Mouse (Mus musculus): ENCODE data around the gene Rhebl1. TPM values are rescaled to one million over a fixed set of nuclear protein-coding genes. Genes with fewer than 3 reads are reported as not detected.
"Not testable (repeated sequence)": the region's sequence is repeated elsewhere in the genome, so short reads cannot be mapped to it uniquely, and the experiment has no call there.

Rhebl1 gene
- polyA plus RNA-seq (2016; fragmentation: Nextera tagmentation; extraction: Ambion mirVana) = 4.3 and 6.1 TPM in 2 replicates

DNA sequence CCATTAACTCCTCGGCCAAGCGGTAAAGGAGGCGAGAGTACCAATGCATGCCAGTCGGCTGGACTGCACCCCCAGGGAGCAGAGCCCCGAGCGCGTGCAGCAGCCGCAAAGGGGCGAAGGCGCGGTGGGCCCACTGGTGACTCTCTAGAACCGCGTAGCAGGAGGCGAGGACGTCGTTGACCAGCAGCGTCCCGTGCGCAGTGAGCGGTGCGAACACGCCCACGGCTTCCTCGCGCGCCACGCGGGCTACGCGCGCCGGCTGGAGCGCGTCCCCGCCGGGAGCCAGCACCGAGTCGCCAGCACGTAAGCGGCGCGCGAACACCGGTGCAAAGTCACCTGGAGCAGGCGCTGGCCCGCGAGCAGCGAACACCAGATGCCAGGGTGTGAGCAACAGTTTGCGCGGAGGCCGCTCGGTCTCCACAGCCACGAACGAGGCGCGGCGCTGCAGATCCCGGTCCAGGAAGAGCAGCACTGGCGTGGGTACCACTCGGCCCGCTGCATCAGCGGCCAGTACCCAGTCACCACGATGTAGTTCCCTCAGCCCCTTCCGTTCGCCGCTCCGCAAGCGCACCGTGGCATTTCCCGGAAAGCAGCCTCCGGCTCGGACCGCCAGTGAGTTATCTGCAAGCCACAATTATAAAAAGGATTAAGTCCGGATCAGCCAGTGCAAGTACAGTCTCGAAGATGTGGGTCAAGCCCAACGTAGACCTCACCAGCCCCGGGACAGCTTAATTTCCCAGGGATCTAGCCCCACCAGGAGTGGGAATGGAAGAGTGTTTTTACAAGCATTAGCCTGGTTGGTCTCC is at the start of gene Rhebl1:
Rhebl1 (minus strand) TSS at position 601 of the 806 bp plus-strand sequence.
- WGBS = 1% methylated on average over 77 of the region's 77 CpGs
- peak within 1 kb of the TSS; percentile 51; the same call in 1 of the 2 replicates for H3K27ac ChIP-seq (ENCODE audit: poor library complexity, severe bottlenecking)
- peak within 1 kb of the TSS; percentile 95 for H3K4me2 ChIP-seq

DNA sequence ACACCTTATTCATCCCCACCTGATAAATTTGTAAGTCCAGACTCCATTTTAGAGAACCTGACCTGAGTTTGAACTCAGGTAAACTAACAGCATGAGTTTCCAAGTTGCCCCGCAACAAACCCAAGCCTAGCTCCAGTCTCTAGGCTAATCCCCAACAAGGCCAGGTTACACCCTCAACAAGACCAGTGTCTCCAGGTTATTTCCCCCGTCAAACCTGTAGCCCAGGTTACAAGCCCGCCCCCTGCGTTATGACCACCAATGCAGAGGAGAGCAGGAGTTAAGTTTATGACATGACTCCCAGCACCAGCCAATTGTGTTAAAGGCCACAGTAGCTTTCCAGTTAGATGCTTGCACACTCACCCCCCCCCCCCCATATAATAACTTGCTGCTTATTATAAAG is 48.8 kb upstream of the Rhebl1 start:
- H3K9me3 ChIP-seq (replicated peaks) = peaks cover 7% of the 10 kb centered on the region; the same call in 1 of the 2 replicates
- H3K27ac ChIP-seq (ENCODE audit: poor library complexity, severe bottlenecking) = no peak overlapping the region
- no peak for ATAC-seq (ENCODE audit: insufficient number of reproducible peaks, low FRiP score)
- H3K9ac ChIP-seq = no peak overlapping the region
- H3K36me3 ChIP-seq = 0 out of 2 replicates have a peak, but pooled peaks cover 3% of the 10 kb centered on the region
- 65% methylated on average over 4 of the region's 4 CpGs for WGBS
- no peak overlapping the region for H3K4me3 ChIP-seq
- no peak overlapping the region for H3K4me2 ChIP-seq
- no peaks in the 10 kb centered on the region for H3K4me1 ChIP-seq (replicated peaks)
- H3K27me3 ChIP-seq (replicated peaks) = no peaks in the 10 kb centered on the region

More for the DNA sequence above, at the start of gene Rhebl1:
- Histone ChIP-seq H3K27me3 (replicated peaks) (peaks cover 70% of the 10 kb centered on the region), H3K9me3 (replicated peaks) (no peaks in the 10 kb centered on the region), H3K9ac (peak within 1 kb of the TSS; percentile 64), H3K4me3 (peak within 1 kb of the TSS; percentile 59), H3K4me1 (replicated peaks) (peaks cover 49% of the 10 kb centered on the region), H3K36me3 (no peaks in the 10 kb centered on the region)
- no peak for ATAC-seq (ENCODE audit: insufficient number of reproducible peaks, low FRiP score)

DNA sequence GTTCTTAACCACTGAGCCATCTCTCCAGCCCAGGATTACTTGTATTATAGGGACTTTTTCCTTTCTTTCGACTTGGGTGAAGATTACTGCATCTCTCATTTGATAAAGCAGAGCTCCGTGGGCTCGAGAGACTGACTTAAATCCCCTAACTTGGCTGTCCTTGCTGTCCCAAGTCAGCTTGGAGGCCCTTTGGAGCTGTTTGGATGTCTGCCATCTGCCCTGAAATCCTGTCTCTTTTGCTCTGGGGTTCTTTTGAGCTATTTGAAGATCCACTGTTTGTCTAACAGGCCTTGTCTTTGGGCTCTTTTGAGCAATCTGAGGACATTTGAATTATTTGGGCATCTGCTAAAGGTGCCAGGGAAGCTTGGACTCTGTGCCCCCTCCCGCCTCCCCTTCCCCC is 47.7 kb upstream of the Rhebl1 start:
- Histone ChIP-seq H3K27ac (ENCODE audit: poor library complexity, severe bottlenecking) (no peak overlapping the region), H3K9ac (no peak overlapping the region), H3K4me1 (replicated peaks) (no peaks in the 10 kb centered on the region), H3K36me3 (0 out of 2 replicates have a peak, but pooled peaks cover 3% of the 10 kb centered on the region), H3K4me2 (no peak overlapping the region), H3K4me3 (no peak overlapping the region), H3K27me3 (replicated peaks) (no peaks in the 10 kb centered on the region), H3K9me3 (replicated peaks) (peaks cover 7% of the 10 kb centered on the region; the same call in 1 of the 2 replicates)
- 77% methylated on average over 4 of the region's 4 CpGs for WGBS
- ATAC-seq (ENCODE audit: insufficient number of reproducible peaks, low FRiP score) = no peak

DNA sequence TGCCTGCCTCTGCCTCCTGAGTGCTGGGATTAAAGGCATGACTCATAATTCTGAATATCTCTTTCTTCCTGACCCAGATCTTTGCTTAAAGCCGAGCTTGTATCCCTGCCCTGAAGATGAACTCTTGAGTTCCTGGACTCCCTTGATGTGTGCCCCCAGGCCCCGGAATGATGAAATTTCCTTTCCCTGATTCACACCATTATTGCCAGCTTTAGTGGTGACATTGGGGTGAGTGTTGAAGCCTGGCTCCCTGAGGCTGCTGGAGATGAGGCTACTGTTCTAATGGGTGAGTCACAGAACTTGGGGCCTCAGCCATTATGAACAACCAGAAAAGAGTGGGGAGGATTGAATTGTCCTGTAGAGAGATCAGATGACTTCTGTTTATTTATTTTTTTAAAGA is 47.2 kb upstream of the Rhebl1 start:
- no peak overlapping the region for H3K27ac ChIP-seq (ENCODE audit: poor library complexity, severe bottlenecking)
- H3K36me3 ChIP-seq = 0 out of 2 replicates have a peak, but pooled peaks cover 3% of the 10 kb centered on the region
- no peaks in the 10 kb centered on the region for H3K27me3 ChIP-seq (replicated peaks)
- no peak overlapping the region for H3K4me2 ChIP-seq
- WGBS = 69% methylated on average over 2 of the region's 2 CpGs
- H3K4me1 ChIP-seq (replicated peaks) = no peaks in the 10 kb centered on the region
- no peak overlapping the region for H3K9ac ChIP-seq
- H3K4me3 ChIP-seq = no peak overlapping the region
- ATAC-seq (ENCODE audit: insufficient number of reproducible peaks, low FRiP score) = no peak
- H3K9me3 ChIP-seq (replicated peaks) = peaks cover 7% of the 10 kb centered on the region; the same call in 1 of the 2 replicates

DNA sequence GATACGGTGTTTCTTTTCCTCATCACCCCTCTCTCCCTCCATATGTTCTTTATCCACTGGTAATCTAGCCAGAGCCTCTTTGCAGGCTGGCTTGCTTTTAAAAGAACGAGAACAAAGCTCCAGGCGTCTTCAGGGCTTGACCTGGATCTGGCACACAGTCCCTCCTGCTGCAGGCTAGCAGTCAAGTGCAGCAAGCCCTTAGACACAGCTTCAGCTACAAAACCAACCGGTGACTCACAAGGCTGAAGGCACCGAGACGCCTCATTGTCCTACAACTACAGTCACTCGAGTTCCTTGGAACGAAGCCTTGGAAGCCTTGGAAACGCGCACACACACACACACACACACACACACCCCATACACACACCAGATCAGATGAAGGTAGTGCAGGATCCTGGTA is 46.5 kb upstream of the Rhebl1 start:
- no peak overlapping the region for H3K9ac ChIP-seq
- ATAC-seq (ENCODE audit: insufficient number of reproducible peaks, low FRiP score) = no peak
- H3K36me3 ChIP-seq = 0 out of 2 replicates have a peak, but pooled peaks cover 3% of the 10 kb centered on the region
- peaks cover 2% of the 10 kb centered on the region; the same call in 1 of the 2 replicates for H3K4me1 ChIP-seq (replicated peaks)
- WGBS = 71% methylated on average over 10 of the region's 10 CpGs
- H3K9me3 ChIP-seq (replicated peaks) = peaks cover 7% of the 10 kb centered on the region; the same call in 1 of the 2 replicates
- no peaks in the 10 kb centered on the region for H3K27me3 ChIP-seq (replicated peaks)
- H3K27ac ChIP-seq (ENCODE audit: poor library complexity, severe bottlenecking) = no peak overlapping the region
- H3K4me2 ChIP-seq = no peak overlapping the region
- H3K4me3 ChIP-seq = no peak overlapping the region

DNA sequence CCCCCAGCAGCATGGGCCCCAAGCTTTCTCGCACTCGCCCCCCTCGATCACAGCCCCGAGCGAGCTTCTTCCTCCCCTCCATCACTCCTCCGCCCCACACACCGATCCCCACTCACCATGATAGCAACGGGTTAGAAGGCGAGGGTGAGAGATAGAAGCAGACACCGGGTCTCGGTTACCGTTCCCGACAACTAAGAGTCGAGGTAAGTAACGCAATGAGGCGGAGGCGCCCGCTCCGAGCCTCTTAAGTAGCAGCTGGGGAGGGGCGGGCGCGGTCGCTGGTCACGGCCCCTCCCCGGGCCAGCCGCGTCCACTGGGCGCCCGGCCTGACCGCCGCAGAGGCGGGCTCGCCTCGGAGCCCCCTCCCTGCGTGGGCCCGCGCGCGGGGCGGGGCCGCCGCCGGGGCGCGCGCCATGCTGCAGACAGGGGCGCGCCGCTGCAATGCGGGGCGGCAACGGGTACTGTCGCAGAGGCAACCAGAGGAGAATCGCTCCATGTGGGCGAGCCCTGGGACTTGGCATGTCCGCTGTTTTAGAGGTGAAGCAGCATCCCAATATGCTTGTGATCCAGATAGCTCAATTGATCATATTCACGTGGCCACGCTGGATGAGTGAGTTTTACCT is 40.0 kb upstream of the Rhebl1 start, which contains the start of gene Tuba1b:
Tuba1b (minus strand) TSS at position 349 of the 623 bp plus-strand sequence.
- peak; percentile 98 for ATAC-seq (ENCODE audit: insufficient number of reproducible peaks, low FRiP score)

DNA sequence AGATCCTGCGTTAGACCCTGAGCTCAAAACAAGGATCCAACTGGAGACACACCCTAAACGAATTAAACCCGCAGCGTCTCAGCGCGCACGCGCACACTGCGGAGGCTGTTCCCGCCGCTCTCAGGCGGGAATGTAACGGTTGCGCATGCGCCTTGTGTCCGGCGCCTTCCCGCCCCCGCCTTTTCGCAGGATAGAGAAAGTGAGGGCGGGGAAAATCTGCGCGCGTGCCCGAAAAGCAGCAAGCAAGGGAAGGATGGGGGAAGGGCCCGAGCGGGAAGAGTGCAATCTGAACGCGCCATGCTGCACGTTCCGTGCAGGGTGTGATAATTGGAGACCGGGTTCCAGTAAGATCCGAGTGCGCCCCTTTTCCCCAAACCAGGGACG is 39.5 kb upstream of the Rhebl1 start:
- 0% methylated on average over 35 of the region's 35 CpGs for WGBS
- Histone ChIP-seq H3K27me3 (replicated peaks) (no peaks in the 10 kb centered on the region), H3K9me3 (replicated peaks) (no peaks in the 10 kb centered on the region), H3K36me3 (peaks cover 15% of the 10 kb centered on the region), H3K4me2 (peak overlapping the region; percentile 84), H3K4me1 (replicated peaks) (peaks cover 18% of the 10 kb centered on the region; the same call in 1 of the 2 replicates), H3K9ac (peak overlapping the region; percentile 97), H3K27ac (ENCODE audit: poor library complexity, severe bottlenecking) (peak overlapping the region; percentile 99), H3K4me3 (peak overlapping the region; percentile 84)
- ATAC-seq (ENCODE audit: insufficient number of reproducible peaks, low FRiP score) = peak; percentile 86

More for the DNA sequence above, 40.0 kb upstream of the Rhebl1 start, which contains the start of gene Tuba1b:
- no peaks in the 10 kb centered on the region for H3K27me3 ChIP-seq (replicated peaks)
- peaks cover 15% of the 10 kb centered on the region for H3K36me3 ChIP-seq
- H3K4me2 ChIP-seq = peak within 1 kb of the TSS; percentile 84
- peak within 1 kb of the TSS; percentile 84 for H3K4me3 ChIP-seq
- H3K9ac ChIP-seq = peak within 1 kb of the TSS; percentile 97
- no peaks in the 10 kb centered on the region for H3K9me3 ChIP-seq (replicated peaks)
- peaks cover 13% of the 10 kb centered on the region; the same call in 1 of the 2 replicates for H3K4me1 ChIP-seq (replicated peaks)
- under 1% methylated on average over 57 of the region's 58 CpGs for WGBS
- peak within 1 kb of the TSS; percentile 99 for H3K27ac ChIP-seq (ENCODE audit: poor library complexity, severe bottlenecking)

DNA sequence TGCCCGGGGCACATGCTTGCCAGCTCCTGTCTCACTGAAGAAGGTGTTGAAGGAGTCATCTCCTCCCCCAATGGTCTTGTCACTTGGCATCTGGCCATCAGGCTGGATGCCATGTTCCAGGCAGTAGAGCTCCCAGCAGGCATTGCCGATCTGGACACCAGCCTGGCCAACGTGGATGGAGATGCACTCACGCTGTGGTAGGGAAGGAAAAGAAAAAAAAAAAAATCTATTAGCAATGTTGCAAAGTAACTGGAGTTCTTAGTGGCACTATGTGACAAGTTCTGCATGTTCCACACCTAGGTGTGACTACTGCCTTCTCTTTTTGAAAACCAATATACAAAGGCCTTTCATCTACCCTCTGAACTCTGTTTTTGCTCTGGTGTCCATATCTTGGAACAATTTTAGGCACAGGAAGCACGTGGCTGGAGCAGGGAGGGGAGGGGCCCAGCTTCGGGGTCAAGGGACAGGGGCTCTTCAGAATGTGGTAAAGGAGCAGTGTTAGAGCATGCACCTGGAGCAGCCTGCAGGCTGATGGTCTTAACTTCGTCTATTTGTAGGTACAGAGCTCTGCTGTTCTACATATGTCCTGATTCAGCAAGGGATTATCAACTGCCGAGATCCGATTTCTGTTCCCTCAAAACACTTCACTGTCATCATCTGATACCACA is 38.8 kb upstream of the Rhebl1 start:
- not testable (repeated sequence) for H3K9me3 ChIP-seq (replicated peaks)
- 7% methylated on average over 8 of the region's 9 CpGs for WGBS
- H3K36me3 ChIP-seq = peaks cover 15% of the 10 kb centered on the region

DNA sequence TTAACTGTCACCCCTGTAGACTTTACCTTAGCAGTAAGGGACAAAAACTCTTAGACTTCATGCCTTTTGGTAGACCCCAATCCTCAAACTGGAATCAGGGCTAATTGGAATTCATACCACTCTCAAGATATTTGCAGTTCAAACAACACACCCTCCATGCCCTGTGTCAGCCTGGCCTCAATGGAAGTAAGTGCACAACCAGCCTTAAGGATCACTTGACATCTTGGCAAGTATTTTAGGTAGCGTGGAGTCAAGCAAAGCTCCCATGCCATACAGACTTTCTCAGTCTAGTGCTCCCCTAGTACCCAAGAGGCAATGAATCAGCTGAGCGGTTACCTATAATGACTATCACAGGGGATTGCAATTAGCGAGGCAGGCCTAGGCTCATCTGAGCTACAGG is 36.7 kb upstream of the Rhebl1 start:
- no peak overlapping the region for H3K4me2 ChIP-seq
- no peak for ATAC-seq (ENCODE audit: insufficient number of reproducible peaks, low FRiP score)
- no peak overlapping the region for H3K4me3 ChIP-seq
- peaks cover 19% of the 10 kb centered on the region; the same call in 1 of the 2 replicates for H3K4me1 ChIP-seq (replicated peaks)
- 0 out of 2 replicates have a peak overlapping the region, but pooled peaks have one; percentile 39 for H3K27ac ChIP-seq (ENCODE audit: poor library complexity, severe bottlenecking)
- no peaks in the 10 kb centered on the region for H3K9me3 ChIP-seq (replicated peaks)
- H3K9ac ChIP-seq = no peak overlapping the region
- peaks cover 15% of the 10 kb centered on the region for H3K36me3 ChIP-seq
- WGBS = 84% methylated on average over 3 of the region's 3 CpGs
- no peaks in the 10 kb centered on the region for H3K27me3 ChIP-seq (replicated peaks)

More for the DNA sequence above, 38.8 kb upstream of the Rhebl1 start:
- peak overlapping the region; percentile 99 for H3K27ac ChIP-seq (ENCODE audit: poor library complexity, severe bottlenecking)
- not testable (repeated sequence) for H3K27me3 ChIP-seq (replicated peaks); ATAC-seq (ENCODE audit: insufficient number of reproducible peaks, low FRiP score)
- peak overlapping the region; percentile 97 for H3K9ac ChIP-seq
- H3K4me3 ChIP-seq = peak overlapping the region; percentile 84
- H3K4me1 ChIP-seq (replicated peaks) = peaks cover 19% of the 10 kb centered on the region; the same call in 1 of the 2 replicates
- H3K4me2 ChIP-seq = peak overlapping the region; percentile 84

DNA sequence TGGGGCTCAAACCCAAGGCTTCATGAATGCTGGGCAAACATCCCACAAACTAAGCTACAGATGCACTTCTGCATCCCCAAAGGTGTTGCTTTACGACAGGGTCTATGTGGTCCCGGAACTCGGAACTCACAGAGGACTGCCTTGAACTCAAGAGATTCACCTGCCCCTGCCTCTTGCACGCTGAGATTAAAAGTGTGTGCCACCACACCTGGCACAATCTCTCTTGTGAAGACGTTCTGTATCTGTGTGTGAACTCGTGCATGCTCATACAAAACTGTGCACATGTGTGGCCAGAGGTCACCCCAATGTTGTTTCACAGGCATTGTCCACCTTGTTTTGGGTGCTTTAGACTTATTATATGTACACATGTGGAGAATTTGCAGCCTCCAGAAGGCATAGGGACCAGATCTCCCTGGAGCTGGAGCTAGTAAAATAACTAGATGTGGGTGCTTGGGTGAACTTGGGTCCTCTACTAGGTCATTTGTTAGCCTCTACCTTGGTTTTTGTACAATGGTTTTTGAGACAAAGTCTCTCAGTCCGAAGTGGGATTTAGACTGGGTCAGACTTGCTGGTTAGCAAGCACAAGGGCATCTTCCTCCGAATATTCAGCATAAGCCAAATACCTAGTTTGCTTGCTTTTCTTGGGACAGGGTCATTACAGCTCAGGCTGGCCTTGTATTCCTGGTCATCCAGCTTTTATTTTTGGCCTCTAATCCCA is 35.8 kb upstream of the Rhebl1 start:
- 0 out of 2 replicates have a peak overlapping the region, but pooled peaks have one; percentile 28 for H3K9ac ChIP-seq
- H3K4me3 ChIP-seq = no peak overlapping the region
- H3K4me2 ChIP-seq = no peak overlapping the region
- H3K9me3 ChIP-seq (replicated peaks) = no peaks in the 10 kb centered on the region
- no peak overlapping the region for H3K27ac ChIP-seq (ENCODE audit: poor library complexity, severe bottlenecking)
- H3K27me3 ChIP-seq (replicated peaks) = no peaks in the 10 kb centered on the region
- peaks cover 11% of the 10 kb centered on the region; the same call in 1 of the 2 replicates for H3K4me1 ChIP-seq (replicated peaks)
- no peak for ATAC-seq (ENCODE audit: insufficient number of reproducible peaks, low FRiP score)
- H3K36me3 ChIP-seq = peaks cover 15% of the 10 kb centered on the region
- WGBS = 51% methylated on average over 8 of the region's 8 CpGs

Measured in heart, embryonic 12.5 days (tissue).